Mouse (Mus musculus) heart, postnatal 10 days (tissue): Measurements from ENCODE around the gene Tcap. TPM values are rescaled to one million over a fixed set of nuclear protein-coding genes. Genes with fewer than 3 reads are reported as not detected.

ENCODE experiments used
- DNase-seq, 2 experiments: peaks; one replicate each; pipeline ENCODE4 v3.0.0; 2021
- intact Hi-C: fragments of 180-260 bp; cut with DNase I; formaldehyde crosslinking; loops from one replicate; pipeline ENCODE4 v1.15.1; 2025
- total RNA-seq, 2 experiments: library from RNA; stranded (reverse); gene quantifications; 2 replicates each; pipeline ENCODE4 v1.2.3; 2021

Tcap gene
- 100 to 1,000 TPM; 469 to 500 TPM for total RNA-seq

DNA sequence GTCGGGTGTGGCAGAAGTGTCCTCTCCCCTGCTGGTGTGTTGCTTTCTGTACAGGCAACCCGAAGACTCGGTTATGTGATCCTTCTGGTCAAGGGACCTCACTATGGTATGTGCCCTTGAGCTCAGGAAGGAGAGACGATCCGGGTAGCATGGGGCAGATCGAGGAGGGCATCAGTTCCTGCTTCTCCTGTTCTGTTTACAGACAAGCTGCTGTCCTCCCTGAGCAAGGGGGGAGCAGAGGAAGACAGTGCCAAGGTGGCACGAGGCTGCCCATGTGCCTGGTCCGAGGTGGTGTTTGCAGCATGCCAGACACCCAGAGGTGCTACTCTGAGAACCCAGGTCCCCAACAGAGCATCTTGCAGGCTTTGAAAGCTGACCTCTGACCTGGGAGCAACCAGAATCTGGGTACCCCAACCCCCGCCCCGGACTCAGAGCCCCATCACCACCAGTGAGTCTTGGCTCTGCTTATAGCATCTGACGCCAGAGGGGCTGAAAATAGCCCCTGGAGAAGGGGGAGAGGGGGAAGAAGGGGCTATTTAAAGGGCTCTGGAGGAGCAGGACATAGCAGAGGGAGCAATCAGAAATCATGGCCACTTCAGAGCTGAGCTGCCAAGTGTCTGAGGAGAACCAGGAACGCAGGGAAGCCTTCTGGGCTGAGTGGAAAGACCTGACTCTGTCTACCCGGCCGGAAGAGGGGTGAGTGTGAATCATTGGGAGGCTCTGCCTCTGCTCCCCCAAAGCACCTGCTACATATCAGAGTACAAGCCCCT lies at the start of gene Tcap:
TSS of gene Tcap (plus strand) at position 551 of the 770 bp plus-strand sequence.
- DNase-seq = peak; percentile 75 to 82
- intact Hi-C loops = no loop called here

- no peak for DNase-seq
- intact Hi-C loops = no loop called here
These were observed 49.5 kb upstream of the Tcap start for GRCm38 (mm10) chr11:98333981-98334741.

DNA sequence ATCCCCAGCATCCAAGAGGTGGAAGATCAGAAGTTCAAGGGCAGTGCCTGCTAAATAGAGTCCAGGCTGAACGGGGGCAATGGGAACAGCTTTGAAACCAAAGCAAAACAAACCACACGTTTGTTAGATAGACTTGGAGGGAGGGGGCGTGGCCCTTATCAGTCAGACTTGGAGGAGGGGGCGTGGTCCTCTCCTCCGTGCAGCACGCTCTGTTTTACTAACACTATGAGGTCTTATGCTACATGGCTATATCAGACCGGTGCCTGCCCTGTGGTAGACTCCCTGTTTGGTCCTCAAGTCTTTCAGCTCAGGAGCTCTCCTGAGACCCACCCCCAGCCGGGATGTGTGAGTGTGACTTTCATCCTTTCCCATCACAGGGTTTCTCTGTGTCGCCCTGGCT lies 48.4 kb upstream of the Tcap start:
- intact Hi-C loops = no loop called here
- no peak for DNase-seq

DNA sequence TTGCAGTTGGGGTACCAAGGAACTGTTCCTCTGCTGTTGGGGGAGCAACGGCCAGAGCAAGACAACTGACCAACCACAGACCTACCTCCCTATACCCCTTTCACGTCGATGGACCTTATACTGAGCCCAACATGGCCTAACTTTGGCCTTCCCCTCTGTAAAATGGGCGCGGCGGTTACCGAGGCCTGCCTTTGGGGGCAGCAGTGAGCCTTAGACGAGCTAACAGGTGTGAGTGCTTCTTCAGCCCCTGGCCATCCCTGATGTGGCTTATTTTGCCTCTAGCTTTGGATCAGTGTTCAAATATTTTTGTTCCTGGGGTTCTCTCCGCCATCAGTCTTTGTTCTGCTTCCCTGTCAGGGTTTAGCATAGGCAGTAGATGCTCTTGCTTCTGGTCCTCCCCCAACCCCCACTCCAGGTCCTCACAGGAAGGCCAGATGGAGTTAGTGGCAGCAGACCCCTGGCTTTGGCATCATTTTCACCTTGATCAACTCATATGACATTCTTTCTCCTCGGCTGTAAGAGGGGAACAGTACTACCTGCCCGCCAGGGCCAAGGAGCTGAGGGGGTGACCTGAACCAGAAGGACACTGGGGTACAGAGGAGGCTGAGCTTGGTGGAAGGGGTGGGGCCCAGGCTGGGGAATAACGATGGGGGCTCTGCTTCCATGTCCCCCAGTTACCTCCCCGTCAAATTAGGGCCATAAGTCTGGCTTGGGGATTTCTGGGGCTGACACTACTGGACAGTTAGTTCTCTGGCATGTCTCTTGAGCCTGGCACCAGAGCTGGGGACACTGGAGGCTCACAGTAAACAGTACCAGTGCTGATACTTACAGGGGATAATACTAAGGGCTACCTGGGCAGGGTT lies 47.1 kb upstream of the Tcap start:
- no peak for DNase-seq
- intact Hi-C loops = no loop called here

GRCm38 (mm10) chr11:98338507-98338961 lies 45.1 kb upstream of the Tcap start:
- intact Hi-C loops = no loop called here
- DNase-seq = peak; percentile 49 to 54

DNA sequence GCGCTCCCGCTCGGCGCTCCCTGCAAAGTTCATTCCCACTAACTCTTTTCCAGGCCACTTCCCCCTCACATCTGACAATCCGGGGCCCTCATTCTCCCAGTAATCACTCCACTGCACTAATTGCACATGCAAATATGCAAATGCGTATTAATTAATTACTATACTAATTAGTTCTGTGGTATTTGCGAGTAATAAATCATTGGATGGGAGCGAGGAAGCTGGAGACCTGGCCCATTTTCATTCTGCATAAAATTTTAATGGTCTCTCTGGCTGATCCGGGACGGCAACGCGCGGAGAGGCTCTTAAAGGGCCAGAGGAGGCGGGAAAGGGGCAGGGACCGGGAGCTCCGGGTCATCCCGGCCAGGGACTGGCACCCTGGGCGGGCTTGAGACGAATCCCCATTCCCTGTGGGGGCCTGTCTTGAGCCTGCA lies 44.5 kb upstream of the Tcap start:
- intact Hi-C loops = no loop called here
- no peak for DNase-seq

- intact Hi-C loops = loop anchor here (5.0 kb wide), 2 partner anchors 98 to 258 kb away; partner anchors contain the start of genes Lrrc3c and Mien1
- no peak for DNase-seq
These were observed 43.8 kb upstream of the Tcap start for GRCm38 (mm10) chr11:98339679-98340287.

- intact Hi-C loops = loop anchor here (5.0 kb wide), 2 partner anchors 97 to 257 kb away; partner anchors contain the start of genes Lrrc3c and Mien1
These were observed 43.0 kb upstream of the Tcap start for GRCm38 (mm10) chr11:98340597-98340996.

DNA sequence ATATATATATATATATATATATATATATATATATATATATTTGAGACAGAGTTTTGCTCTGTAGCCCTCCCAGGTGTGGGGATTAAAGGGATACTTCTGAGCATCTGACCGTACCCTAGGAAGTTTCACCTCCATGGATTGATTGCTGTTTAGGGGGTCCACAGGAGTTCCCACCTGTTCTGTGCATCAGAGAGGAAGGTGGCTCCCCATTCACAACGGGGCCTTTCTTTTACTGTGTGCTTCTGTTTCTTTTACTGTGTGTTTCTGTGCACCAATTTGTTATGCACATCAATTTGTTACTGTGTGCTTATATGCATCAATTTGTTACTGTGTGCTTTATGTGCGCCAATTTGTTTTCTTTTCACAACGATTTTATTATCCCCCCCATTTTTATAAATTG lies 42.4 kb upstream of the Tcap start:
- intact Hi-C loops = loop anchor here (5.0 kb wide), 2 partner anchors 96 to 256 kb away; partner anchors contain the start of genes Lrrc3c and Mien1
- DNase-seq = no peak

More at GRCm38 (mm10) chr11:98340597-98340996, 43.0 kb upstream of the Tcap start:
- no peak for DNase-seq

DNA sequence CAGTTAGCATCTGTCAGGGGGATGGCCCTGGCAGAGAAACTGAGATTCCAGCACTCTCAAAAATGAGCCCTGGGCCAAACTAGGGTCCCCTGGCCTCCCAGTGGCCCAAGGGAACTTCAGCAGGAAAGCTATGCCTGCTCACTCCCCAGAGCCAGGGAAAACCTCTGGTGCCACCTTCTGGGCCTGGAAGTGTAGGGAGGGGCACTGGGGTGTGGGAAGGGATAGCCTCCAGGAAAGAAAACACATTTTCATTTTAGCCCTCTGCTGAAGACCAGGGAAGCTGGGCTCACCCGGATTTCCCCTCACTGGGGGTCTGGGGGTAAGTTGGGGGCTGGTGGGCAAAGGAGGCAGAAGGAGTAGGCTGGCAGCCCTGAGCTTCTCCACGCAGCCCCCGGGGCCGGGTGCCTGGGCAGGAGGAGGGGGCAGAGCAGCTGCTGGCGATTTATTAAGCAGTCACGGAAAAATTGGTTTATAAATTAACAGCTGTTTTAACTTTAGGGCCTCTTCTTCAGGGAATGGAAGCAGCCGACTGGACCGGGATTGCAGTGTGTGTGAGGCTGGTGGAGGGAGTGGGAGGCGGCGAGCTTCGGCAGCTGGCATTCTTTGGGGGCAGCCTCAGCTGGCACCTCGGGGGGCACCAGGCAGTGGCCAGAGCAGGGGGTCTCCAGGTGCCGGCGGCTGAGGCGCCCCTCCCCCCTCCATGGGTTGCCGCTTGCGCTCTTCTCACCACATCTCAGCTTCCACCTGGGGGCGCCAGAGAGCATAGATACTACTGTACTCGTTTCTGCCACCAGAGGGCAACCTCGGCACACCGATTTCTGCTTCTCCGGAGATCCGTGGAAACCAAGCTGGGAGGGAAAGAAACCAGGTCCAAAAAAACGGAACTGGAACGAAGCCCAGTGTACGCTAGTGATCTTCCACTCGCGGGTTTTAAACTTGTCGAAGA lies 41.3 kb upstream of the Tcap start:
- DNase-seq = peak; percentile 95 to 99
- intact Hi-C loops = loop anchor here (1.0 to 5.0 kb wide), 5 partner anchors 47 to 255 kb away; partner anchors contain the start of genes Lrrc3c and Mien1

DNA sequence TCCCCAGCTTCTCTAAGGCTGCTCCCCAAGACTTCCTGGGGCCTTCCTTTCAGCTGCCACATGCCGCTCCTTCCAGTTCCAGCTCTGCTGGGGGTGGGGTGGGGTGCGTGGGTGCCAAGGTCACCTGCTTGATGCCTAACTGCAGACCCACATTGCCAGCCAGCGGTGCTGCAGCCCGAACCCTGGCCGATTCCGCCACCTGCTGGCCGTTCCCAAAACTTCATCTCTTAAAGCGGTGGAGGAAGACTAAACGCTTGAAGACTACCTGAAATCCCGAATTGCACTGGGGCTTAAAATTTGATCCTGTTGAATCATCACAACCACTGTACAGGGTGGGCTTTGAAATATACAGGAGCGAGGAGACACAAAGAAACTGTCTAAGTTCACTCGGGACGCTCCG lies 38.4 kb upstream of the Tcap start:
- intact Hi-C loops = no loop called here
- peak; percentile 86 to 88 for DNase-seq

- DNase-seq = no peak
- intact Hi-C loops = no loop called here
These were observed 37.4 kb upstream of the Tcap start for GRCm38 (mm10) chr11:98346168-98346567.

- intact Hi-C loops = no loop called here
These were observed 36.1 kb upstream of the Tcap start for GRCm38 (mm10) chr11:98347385-98348082.

GRCm38 (mm10) chr11:98348083-98348961 lies 35.3 kb upstream of the Tcap start, which contains the start of gene Ppp1r1b:
TSS of gene Ppp1r1b (plus strand) at chr11:98348404.
- peak; percentile 69 to 74 for DNase-seq
- intact Hi-C loops = no loop called here

More at GRCm38 (mm10) chr11:98347385-98348082, 36.1 kb upstream of the Tcap start:
- no peak for DNase-seq

- intact Hi-C loops = no loop called here
- no peak for DNase-seq
These were observed 34.3 kb upstream of the Tcap start for GRCm38 (mm10) chr11:98349308-98349707.

DNA sequence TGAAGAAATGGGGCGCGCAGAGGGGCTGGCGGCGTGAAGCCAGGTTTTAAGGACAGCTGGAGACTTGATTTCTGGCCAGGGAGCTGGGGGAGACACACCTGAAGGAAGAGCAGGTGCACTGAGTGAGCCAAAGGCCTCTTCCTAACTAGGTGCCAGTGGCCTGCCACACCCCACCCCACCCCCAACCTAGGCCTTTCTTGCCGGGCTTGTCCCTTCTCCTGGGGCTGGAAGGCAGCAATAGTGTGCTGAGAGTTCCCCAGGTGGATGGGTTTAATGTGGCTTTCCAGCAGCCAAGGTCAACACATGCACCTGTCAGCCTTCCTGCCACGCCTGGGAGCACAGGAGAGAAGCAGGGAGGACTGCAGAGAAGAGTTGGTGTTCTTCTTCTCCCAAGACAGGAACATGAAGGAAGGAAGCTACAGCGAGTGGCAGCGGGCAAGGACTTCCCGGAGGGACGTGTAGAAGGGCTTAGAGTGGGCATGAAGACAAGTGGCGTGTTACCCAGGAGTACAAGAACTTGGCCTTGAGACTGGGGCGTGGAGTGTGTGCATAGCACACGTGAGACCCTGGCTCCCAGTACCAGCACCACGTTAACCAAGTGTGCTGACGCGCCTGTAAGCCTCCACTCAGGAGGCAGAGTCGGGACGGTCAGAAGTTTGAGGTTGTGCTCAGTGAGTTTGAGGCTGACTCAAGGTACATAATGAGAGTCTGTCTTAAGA lies 31.2 kb upstream of the Tcap start:
- intact Hi-C loops = no loop called here

More for the DNA sequence above, 31.2 kb upstream of the Tcap start:
- no peak for DNase-seq
